Mouse (Mus musculus): ENCODE data around the gene Brca1.
A peak's percentile ranks its signal among the peaks of the same experiment; 100 is the strongest.
"Not testable (repeated sequence)": the region's sequence is repeated elsewhere in the genome, so short reads cannot be mapped to it uniquely, and the experiment has no call there.

Brca1 gene

DNA sequence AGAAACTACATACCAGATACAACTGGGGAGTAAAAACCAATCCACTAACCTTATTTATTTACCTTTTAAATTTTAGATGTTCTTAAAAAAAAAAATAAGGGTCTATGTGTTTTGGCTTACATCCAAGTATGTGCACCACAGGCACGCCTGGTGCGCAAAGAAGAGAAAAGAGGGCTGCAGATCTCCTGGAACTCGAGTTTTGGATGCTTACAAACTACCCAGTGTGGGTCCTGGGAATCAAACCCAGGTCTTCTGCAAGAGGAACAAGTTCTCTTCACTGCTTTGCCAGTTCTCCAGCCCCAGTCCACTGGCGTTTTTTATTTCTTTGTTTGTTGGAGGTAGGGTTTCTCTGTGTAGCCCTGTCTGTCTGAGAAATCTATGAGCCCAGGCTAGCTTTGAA is 25.1 kb downstream of the Brca1 start:
- no peak for DNase-seq

DNA sequence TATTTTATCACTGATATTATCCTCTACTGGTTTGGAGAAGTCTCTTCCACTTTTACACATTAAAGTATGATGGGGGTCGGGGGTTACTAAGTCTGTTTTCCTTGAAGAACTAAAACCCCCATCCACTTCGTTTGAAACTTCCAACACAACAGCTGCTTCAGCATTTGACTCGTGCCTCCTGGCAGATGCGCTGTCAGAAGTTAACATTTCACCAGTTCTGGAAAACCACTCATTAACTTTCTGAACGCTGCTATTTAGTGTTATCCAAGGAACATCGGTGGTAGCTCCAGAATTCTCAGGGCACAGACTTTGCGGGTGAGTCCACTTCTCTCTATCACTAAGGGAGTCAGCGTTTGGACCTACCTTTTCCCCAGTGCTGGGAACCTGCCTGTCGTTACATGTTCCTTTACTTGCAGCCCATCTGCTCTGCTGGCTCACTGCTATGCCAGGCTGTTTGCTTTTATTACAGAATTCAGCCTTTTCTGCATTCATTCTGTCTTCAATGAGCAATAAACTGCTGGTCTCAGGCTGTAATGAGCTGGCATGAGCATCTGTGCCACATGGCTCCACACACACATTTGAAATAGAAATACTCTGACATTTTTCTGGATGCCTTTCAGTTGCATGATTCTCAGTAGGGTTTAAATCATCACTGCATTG is 25.7 kb downstream of the Brca1 start:
- peak; percentile 18 for DNase-seq

DNA sequence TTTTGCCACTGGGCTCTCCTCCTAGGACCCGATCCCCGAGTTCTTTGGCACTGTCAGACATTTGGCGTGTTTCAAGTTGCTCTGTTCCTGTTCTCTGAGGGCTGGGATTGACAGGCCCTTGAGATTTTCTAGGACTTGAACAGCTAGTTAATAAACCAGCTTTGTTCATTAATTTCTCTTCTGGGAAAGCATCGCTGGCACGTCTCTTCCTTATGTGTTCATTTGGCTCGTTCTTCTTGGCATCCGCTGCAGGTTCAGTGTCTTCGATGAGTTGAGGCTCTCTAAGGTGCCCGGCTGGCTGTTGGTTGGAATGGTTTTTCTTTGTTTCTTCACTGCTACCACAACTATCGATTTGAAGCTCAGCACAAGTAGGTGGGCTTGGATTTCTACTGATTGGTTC is 26.7 kb downstream of the Brca1 start:
- no peak for DNase-seq

DNA sequence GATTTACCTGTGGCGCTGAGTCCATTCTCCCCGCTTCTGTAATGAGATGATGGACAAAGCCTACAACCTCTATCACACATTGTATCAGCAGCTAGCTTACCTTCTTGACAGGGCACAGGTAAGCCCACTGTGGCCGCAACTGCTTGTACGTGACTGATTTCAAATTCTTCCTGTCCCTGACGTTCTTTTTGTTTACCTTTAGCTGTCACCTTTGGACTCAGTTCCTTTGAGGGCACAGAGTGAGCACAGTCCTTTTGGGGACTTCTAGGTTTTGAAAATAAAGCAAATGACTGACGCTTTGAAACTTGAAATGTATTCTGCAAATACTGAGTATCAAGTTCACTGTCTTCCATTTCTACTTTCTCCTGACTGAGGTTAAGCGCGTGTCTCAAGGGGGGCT is 27.3 kb downstream of the Brca1 start:
- no peak for DNase-seq

DNA sequence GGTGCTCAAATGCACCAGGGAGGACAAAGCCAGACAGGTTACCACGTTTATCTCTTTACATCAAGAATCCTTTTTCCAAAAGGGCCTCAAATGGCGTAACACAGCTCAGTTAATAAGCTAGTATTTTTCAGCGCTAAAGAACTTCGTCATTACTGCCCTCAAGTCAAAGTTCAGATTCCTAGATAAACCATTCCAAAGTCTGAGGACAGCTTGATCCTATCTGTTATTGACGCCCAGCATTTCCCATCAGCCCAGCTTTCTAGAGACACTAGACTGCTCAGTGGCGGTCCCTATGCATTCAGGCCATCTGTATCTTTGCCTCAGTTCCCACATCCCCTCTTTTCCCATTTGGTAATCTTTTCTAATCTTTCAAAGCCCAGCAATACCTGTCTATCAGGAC is 32.4 kb downstream of the Brca1 start:
- DNase-seq: no peak

DNA sequence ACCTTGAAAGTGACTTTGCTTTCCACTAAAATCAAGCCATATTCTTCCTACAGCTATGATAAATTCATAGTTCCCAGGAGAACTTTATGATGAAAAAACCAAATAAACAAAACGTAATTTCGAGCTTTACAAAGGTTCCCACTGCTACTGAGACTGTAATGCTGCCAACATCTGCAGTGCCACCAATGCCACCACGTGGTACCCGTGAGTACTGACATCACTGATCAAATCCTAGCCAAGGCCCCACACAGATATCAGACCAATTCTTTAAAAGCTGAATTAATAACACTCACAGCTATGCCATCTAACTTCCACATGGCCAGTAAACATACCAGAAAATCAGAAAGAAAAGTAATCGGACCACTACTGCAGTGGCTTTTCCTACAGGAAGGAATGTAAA is 32.8 kb downstream of the Brca1 start:
- DNase-seq: no peak

DNA sequence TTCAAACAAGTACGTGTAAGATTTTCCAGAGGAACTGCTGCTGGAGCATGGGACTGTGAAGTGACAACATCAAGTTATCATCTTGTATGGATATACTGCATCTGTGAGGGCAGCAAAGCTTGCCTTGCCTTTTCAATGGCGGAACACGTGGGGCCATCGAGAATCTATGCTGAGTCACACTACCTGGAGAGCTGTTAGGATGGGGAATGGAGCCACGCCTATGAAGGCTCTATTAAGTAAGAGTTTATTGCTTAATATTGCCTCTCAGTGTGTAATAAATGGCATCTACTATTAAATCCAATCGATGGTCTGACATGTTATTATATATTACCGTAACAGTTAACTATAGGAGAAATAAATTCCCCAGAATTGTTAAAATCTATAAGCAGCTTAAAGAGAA is 44.7 kb downstream of the Brca1 start:
- DNase-seq: no peak

DNA sequence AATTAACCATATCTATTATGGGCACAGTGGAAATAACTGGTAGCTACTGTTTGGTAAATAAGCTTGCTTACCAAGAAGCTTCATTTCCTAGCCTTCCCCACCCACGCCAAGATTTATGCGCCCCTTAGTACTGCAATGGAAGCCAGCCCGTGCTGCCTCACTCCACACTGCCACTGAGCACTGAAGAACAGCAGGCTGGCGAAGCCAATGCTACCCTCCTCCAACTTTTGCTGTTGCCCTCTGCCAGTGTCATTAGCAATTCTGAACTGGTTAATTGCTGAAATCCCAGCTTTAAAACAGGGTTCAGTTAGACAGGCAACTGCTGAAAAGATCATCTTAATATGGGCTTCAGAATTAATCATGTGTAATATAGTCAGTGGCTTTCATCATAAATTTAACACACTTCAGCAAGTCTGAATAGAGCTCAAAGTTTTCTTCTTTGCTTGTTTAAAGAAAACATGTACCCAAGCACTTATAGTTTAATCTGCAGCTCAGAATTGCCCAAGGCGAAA is 45.4 kb downstream of the Brca1 start:
- DNase-seq: no peak

DNA sequence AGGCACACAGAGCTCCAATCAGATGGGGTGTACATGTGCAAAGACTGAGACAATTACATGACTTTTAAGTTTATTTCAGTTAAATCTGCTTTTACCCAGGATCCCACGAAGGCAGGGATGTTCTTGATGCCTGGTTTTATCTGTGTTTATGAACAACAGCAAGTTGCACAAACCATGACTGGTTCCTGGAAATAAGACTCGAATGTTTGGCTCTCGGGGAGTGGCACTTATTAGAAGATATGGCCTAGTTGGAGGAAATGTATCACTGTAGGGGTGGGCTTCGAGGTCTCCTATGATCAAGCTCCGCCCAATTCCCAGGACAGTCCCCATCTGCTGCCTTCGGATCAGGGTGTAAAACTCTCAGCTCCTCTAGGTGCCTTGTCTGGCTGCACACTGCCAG is 65.6 kb downstream of the Brca1 start:
- no peak for DNase-seq

DNA sequence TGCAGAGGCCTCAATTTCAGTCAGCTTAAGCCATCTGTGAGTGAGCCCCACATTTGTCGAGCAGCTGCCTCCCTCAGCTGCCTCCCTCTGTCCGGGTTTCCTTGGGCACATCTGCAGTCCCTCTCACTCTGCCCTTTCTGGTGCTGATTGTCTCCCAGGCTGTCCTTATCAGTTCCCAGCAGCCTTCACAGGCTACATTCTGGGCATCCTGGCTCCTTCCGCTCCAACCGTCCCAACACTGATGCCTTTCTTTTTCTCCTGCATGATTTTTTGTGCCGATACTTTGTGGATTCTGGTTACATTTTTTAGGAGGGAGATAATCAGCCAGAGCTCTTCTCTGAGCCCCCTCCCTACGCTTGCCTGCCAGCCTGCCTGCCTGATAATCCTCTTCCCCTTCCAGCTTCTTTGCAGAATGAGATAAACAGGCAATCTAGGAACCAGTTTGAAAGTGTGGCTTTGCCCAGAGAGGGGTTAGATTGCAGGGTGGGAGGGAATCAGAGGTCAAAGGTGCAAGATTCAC is 66.2 kb downstream of the Brca1 start:
- DNase-seq: no peak

DNA sequence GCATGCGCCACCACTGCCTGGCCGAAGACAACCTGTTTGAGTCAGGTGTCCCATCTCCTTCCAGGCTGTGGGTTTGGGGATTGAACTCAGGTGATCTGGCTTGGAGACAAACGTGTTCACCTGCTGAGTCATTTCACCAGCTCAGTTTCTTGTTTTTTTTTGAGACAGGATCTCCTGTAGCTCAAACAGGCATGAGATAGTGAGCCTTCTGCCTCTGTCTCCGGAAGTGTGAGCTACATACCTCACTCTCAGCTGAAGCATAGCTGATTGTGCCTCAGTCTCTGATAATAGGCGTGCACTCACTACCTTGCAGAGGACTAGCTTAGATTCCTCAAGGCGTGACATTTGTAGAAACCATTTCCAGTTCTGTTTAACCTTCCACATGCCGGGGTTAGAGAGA is 66.9 kb downstream of the Brca1 start:
- DNase-seq: no peak

DNA sequence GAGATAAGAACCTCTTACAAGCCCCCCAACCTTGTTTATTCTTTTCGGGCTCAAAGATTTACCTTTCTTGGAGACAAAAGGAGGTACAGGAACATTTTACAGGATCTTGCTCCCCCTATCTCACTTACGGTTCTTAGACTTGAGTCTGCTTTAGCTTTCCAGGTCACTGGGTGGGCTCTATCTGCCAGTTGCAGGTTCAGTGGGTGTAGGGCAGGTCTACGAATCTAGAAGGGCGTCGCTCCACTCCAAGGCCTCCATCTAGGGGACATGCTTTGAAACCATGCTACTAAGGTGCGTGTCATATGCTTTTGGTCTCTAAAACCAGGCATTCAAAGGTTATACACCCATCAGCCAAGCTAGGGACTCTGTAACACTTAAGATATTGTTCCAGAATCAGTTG is 67.5 kb downstream of the Brca1 start:
- DNase-seq: no peak

DNA sequence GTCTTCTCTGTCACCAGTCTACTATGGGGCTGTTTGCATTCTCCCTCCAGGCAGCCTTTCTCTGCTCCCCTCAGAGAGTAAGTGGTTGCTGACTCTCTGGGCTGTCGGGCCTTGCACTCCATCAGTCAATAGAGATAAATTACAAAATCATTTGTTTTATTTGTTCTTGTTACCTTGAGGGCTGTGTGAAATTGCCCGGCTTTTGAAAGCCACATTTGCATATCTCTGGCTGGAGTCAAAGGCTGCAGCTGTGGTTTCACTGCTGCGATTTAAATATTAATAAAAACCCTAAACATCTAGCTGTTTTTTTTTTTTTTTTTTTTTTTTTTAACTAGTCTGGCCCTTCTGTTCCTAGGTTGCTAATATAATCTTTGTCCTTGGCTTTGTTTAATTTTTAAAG is 68.0 kb downstream of the Brca1 start:
- no peak for DNase-seq

DNA sequence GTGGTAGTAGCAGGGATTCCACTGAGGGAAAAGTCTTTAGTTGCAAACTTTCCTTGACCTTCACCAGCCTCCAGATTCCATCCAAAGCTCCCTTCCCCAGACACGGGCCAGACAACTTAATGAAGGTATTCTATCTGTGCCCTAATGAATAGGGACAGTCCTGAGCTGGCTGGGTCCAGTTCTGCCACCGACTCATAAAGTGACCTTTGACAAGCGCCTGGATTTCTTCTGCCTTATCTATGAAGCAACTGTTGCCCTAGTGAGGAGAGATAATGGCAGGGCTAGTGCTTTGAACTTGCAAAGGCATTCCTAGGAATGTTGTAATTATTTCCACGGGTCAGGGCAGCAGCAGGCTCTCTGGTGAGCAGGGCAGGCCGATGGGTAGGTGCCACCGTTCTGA is 70.8 kb downstream of the Brca1 start:
- DNase-seq: no peak

DNA sequence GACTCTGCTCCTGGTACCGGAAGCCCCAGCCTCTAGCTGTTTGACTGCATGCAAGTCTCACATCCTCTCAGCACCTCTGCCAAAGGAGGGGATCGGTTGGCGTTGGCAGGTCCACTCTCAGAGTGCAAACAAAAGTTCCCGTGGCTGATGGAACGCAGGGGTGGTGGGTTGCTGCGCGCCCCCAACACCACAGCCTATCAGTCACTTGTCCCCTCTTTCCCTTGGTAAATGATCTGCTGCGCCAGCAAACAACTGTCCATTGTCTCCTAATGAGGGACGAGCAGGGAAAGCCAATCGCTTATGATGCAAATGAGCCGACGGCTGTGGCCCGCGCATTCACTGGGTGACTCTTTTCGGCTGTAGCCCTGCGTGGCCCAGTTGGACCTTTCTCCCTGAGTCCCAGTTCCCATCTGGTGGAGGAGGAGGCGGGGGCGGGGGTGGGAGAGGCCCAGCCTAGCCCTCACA is 72.6 kb downstream of the Brca1 start:
- DNase-seq: no peak

DNA sequence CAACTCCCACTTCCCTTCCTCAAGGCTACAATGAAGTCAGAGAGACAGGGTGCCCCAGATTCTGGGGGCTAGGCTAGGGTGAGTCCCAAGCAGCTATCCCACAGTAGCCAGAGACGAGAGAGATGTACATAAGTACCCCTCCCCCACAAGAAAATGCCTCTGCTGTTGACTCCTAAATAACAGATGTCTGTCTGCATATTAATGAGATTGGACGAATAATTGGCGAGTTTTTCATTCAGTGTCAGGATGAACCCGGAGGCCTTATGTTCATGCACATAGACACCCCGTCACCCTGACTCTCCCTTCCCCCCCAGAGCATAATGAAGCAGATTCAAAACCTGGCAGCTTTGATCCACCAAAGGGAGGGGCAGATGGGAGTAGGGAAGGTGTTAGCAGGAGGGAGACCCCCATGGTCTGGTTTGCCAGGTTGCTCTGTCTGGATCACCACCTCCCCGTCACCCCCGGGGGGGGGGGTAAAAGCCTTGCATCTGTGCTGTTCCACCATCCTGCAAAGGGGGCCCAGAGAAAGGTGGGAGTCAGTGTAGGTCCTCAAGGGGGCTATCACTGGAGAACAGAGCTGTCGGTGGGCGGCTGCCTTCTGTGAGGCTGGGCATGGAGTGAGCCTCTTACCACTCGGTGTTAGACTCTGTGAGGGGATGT is 74.1 kb downstream of the Brca1 start:
- DNase-seq: no peak

DNA sequence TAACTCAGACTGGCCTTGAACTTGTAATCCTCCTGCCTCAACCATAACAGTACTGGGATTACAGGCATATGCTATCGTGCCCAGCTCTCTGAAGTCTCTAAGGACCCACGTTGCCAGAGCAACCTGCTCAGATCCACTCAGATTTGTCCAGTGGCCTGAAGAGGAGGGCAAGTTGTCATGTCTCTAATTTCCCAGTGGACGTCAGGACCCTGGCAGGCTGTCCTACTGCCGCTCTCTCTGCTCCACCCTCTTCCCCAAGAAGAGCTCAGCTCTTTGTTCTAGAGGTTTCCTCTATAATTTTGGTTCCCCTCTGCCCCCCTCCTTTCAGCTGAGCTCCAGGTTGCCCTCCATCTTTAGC is 74.6 kb downstream of the Brca1 start:
- no peak for DNase-seq

DNA sequence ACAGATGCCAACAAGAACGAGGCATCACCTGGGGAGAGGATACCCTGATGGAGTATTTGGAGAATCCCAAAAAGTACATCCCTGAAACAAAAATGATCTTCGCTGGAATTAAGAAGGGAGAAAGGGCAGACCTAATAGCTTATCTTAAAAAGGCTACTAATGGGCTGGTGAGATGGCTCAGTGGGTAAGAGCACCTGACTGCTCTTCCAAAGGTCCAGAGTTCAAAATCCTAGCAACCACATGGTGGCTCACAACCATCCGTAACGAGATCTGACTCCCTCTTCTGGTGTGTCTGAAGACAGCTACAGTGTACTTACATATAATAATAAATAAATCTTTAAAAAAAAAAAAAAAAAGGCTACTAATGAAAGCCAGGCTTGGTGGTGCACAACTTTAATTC is 75.4 kb downstream of the Brca1 start:
- DNase-seq: not testable (repeated sequence)

DNA sequence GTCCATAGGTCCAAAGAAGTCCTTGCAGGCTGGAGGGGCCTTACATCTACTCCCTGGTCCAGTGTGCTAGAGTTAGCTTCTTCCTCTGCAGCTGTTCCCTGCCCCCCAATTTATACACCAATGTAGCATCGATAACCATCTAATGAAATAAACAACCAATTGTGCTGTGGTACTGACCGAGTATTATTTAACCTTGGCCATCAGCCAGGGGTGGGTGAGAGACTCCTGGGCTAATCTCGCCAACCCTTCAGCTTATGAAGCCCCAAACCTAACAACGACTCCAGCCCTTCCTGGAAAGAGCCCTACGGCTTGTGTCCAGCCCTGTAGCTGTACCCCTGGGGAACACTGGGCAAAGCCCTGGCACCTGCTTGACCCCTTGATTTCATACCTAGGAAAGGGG is 77.5 kb downstream of the Brca1 start:
- DNase-seq: no peak

DNA sequence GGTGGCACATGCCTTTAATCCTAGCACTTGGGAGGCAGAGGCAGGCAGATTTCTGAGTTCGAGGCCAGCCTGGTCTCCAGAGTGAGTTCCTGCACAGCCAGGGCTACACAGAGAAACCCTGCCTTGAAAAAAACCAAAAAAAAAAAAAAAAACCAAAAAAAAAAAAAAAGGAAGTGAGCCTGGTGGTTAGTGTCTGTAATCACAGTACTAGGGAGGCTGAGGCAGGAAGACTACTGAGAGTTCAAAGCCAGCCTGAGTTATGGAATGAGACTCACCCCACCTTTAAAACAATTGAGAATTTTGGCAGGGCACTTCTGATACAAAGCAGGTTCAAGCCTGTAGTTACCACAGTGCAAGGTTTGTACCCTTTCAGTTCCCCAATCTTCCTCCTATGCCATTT is 78.1 kb downstream of the Brca1 start:
- not testable (repeated sequence) for DNase-seq

DNA sequence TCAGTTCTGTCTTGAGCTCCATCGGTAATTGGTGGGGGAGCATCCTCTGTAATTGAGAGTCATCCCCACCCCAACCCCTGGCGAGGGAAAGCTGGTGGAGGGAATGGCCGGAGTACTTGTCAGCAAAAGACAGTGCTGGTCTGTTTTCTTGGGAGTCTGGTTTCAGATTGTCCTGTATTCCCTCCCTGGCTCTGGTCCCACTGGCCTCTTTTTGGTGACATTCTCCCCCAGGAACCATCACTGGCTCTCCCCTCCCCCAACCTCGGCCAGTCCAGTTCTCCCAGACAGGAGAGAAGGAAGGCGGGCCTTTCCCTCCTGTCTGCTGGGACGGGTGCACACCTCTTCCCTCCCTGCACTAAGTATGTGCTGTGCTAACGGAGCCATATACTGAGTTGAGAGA is 79.4 kb downstream of the Brca1 start:
- DNase-seq: peak; percentile 45

DNA sequence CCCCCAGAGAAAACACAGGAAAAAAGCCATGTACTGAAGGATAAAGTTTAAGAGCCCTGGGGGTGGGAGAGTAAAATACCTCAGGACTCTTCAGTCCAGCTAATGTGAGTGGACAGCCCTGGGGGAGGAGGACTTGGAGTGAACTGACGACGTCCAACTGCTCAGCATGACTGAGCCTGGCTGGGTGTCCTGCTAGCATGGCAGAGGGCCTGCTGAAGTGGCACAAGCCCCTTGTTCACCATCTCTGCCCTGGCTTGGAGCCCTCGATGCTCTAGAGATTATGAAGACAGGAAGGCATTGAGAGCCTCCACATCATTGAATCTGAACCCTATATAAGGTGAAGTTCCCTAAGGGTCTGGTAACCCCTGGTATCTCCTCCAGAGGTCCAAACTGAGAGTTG is 79.8 kb downstream of the Brca1 start:
- no peak for DNase-seq

DNA sequence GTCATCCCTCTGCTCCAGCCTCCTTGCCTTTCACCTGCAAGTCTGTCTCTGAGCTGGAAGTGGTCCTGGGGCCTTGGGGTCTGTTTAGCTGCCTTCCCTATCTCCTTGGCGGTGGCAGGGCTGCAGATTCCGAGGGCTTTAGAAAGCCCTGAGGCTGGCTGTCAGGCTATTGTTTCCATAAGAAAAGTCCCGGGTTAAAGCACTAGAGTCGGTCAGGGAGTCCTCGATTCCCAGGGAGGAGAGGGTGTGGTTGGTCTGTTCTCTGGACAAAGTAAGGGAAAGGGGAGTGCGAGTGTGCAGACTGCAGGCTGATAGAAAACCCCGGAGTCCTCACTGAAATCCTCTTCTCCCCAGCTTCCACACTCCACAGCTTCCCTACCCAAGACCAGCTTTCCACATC is 81.5 kb downstream of the Brca1 start:
- DNase-seq: no peak

DNA sequence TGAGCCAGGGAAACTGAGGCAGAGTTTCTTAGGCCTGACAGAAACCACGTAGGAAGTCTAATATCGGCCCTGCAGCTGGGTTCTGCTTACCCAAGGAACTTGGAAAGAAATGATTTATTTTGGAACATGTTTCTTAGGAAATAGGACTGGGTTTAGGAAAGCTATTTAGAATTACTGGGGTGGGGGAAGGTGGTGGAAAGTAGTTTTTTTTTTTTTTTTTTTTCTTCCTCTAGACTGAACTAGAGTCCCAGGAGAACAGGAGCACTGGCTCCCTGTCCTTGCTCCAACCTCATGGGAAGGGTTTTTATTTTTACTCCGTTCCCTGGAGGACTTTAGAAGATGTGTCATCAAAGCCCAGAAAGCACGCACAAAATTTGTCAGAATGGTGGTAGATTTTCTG is 82.6 kb downstream of the Brca1 start:
- DNase-seq: no peak

DNA sequence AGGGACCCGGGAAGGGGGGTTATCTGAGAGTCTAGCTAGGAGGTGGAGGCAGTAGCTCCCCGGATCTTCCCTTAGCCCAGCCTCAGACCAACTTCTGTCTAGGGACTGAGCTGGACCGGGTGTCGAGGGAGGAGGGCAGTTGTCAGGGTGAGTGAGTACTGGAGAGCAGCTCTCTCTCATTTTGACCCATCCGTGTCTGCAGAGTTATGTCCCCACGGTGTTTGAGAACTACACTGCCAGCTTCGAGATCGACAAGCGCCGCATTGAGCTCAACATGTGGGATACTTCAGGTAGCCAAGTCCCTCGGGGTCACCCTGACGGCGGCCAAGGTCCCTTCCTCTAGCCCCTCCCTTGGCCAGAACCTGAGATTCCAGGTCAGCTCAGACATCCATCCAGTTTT is 83.0 kb downstream of the Brca1 start:
- DNase-seq: no peak

Data from right cerebral cortex, postnatal 14 days (tissue).